Mouse (Mus musculus): ENCODE data around the gene Wnt9b. TPM values are rescaled to one million over a fixed set of nuclear protein-coding genes. Genes with fewer than 3 reads are reported as not detected.

Gene Wnt9b
- polyA plus RNA-seq, 1 experiment from 2014 or later, result 0.95 TPM

DNA sequence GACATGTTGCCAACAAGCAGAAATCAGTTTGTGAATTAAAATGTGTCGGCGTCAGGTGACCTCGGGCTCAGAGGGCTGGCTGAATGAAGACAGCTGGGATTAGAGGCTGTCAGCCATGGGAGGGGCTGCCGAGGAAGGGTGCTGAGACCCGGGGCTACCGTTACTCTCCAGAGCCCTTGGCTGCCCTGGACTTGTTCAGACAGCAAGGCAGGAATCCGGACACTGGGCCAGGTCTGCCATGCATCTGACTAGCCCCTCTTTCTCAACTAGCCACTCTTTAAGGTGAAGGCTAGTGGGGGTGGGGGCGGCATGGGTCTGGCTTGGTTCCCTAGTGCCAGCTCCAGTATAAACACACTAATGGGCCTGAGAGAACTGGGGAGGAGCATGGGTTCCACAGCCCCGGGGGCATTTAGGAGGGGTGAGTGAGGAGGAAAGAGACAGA, 27.6 kb downstream of the Wnt9b start:
- H3K9me3 ChIP-seq (ENCODE audit: control insufficient read depth, low read length), result no peaks in the 10 kb centered on the region
- no peak overlapping the region for H3K4me3 ChIP-seq (ENCODE audit: low read depth, low read length)
- no peak for ATAC-seq (ENCODE audit: insufficient read depth, low FRiP score, low TSS enrichment)
- DNase-seq (ENCODE audit: low spot score), result peak; percentile 30
- H3K4me2 ChIP-seq (ENCODE audit: low read depth), result no peak overlapping the region
- WGBS, result 29% methylated on average over 9 of the region's 9 CpGs
- H3K36me3 ChIP-seq (ENCODE audit: control insufficient read depth, insufficient read depth, low read length), result no peaks in the 10 kb centered on the region
- no peaks in the 10 kb centered on the region for H3K27me3 ChIP-seq (ENCODE audit: control insufficient read depth, insufficient read depth, low read length)
- no peak overlapping the region for H3K9ac ChIP-seq (ENCODE audit: low read length)
- no peaks in the 10 kb centered on the region for H3K4me1 ChIP-seq (ENCODE audit: control insufficient read depth, insufficient read depth, low read length)
- no peak overlapping the region for H3K27ac ChIP-seq (ENCODE audit: low read depth, low read length)

DNA sequence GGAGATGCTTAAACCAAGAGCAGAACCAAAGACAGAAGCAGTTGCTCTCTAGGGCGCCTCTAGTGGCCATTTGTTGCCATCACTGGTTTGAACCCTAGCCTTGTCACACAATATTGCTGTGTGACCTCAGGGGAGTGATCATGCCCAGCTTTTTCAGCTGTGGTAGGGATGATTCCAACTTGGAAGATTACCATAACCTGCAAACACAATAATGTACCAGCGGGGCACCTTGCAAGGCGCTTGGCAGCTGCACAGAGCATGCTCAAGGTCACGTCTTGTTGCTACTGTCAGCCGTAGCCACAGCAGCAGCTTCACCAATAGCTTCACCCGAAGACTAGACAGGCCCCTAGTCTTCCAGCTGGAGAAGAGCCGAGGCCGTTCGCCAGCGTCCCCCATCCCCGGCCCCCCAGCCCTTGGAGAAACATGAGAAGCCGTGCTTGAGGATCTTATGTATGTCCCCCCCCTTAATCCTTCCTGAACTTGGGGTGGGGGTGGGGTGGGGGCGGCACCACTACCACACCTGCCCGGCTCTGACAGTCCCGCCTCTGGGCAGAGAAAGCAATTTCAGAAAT, 28.1 kb downstream of the Wnt9b start:
- no peak for ATAC-seq (ENCODE audit: insufficient read depth, low FRiP score, low TSS enrichment)
- H3K4me3 ChIP-seq (ENCODE audit: low read depth, low read length), result no peak overlapping the region
- H3K9ac ChIP-seq (ENCODE audit: low read length), result no peak overlapping the region
- H3K27me3 ChIP-seq (ENCODE audit: control insufficient read depth, insufficient read depth, low read length), result no peaks in the 10 kb centered on the region
- H3K27ac ChIP-seq (ENCODE audit: low read depth, low read length), result no peak overlapping the region
- H3K4me1 ChIP-seq (ENCODE audit: control insufficient read depth, insufficient read depth, low read length), result no peaks in the 10 kb centered on the region
- no peak overlapping the region for H3K4me2 ChIP-seq (ENCODE audit: low read depth)
- 43% methylated on average over 15 of the region's 15 CpGs for WGBS
- no peaks in the 10 kb centered on the region for H3K9me3 ChIP-seq (ENCODE audit: control insufficient read depth, low read length)
- DNase-seq (ENCODE audit: low spot score), result peak; percentile 50
- H3K36me3 ChIP-seq (ENCODE audit: control insufficient read depth, insufficient read depth, low read length), result no peaks in the 10 kb centered on the region

DNA sequence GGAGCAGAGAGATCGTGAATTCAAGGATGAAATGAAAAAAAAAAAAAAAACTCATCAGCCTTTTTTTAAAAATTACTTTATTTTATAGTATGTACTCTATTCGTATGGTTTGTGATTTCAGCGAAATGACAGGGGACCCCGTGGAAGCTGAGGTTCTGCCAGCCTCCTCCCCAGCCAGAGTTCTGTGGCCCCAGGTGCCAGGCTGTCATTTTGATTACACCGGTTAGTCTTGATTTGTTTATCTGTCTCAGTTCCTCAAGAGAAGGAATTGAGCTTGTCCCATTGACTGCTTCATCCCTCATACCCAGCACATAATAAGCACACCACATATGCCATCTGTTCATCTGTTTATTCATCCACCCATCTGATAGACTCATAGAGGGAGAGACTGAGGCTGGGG, 30.2 kb downstream of the Wnt9b start:
- Histone ChIP-seq H3K4me1 (ENCODE audit: control insufficient read depth, insufficient read depth, low read length) (no peaks in the 10 kb centered on the region), H3K4me2 (ENCODE audit: low read depth) (no peak overlapping the region), H3K9ac (ENCODE audit: low read length) (no peak overlapping the region), H3K27me3 (ENCODE audit: control insufficient read depth, insufficient read depth, low read length) (no peaks in the 10 kb centered on the region), H3K4me3 (ENCODE audit: low read depth, low read length) (no peak overlapping the region), H3K9me3 (ENCODE audit: control insufficient read depth, low read length) (no peaks in the 10 kb centered on the region), H3K36me3 (ENCODE audit: control insufficient read depth, insufficient read depth, low read length) (no peaks in the 10 kb centered on the region), H3K27ac (ENCODE audit: low read depth, low read length) (no peak overlapping the region)
- ATAC-seq (ENCODE audit: insufficient read depth, low FRiP score, low TSS enrichment) (no peak), DNase-seq (ENCODE audit: low spot score) (no peak)
- WGBS, result 86% methylated on average over 5 of the region's 5 CpGs

- Histone ChIP-seq H3K9me3 (ENCODE audit: control insufficient read depth, low read length) (no peaks in the 10 kb centered on the region), H3K27me3 (ENCODE audit: control insufficient read depth, insufficient read depth, low read length) (no peaks in the 10 kb centered on the region), H3K4me1 (ENCODE audit: control insufficient read depth, insufficient read depth, low read length) (no peaks in the 10 kb centered on the region), H3K4me3 (ENCODE audit: low read depth, low read length) (no peak overlapping the region), H3K9ac (ENCODE audit: low read length) (no peak overlapping the region), H3K27ac (ENCODE audit: low read depth, low read length) (no peak overlapping the region), H3K4me2 (ENCODE audit: low read depth) (no peak overlapping the region), H3K36me3 (ENCODE audit: control insufficient read depth, insufficient read depth, low read length) (no peaks in the 10 kb centered on the region)
- DNase-seq (ENCODE audit: low spot score) (no peak), ATAC-seq (ENCODE audit: insufficient read depth, low FRiP score, low TSS enrichment) (no peak)
- 68% methylated on average over 9 of the region's 9 CpGs for WGBS
Measured at GRCm38 (mm10) chr11:103716971-103717370, 32.6 kb downstream of the Wnt9b start.

DNA sequence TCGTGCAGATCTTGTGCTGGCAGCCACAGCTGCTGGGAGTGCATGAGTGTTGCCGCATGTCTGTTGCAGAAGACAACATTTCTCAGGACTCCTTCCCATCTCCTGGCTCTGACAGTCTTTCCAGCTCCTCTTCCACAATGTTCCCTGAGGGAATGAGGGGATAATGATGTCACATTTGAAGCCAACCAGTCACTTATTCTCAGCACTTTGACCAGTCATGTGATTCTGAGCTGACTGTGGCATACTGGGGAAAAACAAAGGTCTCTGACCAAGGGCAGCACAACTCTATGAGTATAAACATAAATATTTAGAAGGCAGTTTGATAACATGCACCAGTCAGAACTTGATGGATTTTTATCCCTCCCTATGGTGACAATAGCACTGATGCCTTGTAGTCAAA, 35.5 kb downstream of the Wnt9b start:
- no peak overlapping the region for H3K9ac ChIP-seq (ENCODE audit: low read length)
- H3K36me3 ChIP-seq (ENCODE audit: control insufficient read depth, insufficient read depth, low read length), result no peaks in the 10 kb centered on the region
- H3K27me3 ChIP-seq (ENCODE audit: control insufficient read depth, insufficient read depth, low read length), result no peaks in the 10 kb centered on the region
- no peak overlapping the region for H3K4me2 ChIP-seq (ENCODE audit: low read depth)
- WGBS, result 86% methylated on average over 2 of the region's 2 CpGs
- H3K27ac ChIP-seq (ENCODE audit: low read depth, low read length), result no peak overlapping the region
- H3K4me1 ChIP-seq (ENCODE audit: control insufficient read depth, insufficient read depth, low read length), result no peaks in the 10 kb centered on the region
- no peak overlapping the region for H3K4me3 ChIP-seq (ENCODE audit: low read depth, low read length)
- ATAC-seq (ENCODE audit: insufficient read depth, low FRiP score, low TSS enrichment), result no peak
- H3K9me3 ChIP-seq (ENCODE audit: control insufficient read depth, low read length), result no peaks in the 10 kb centered on the region
- no peak for DNase-seq (ENCODE audit: low spot score)

- H3K4me1 ChIP-seq (ENCODE audit: control insufficient read depth, insufficient read depth, low read length), result no peaks in the 10 kb centered on the region
- no peak overlapping the region for H3K4me2 ChIP-seq (ENCODE audit: low read depth)
- no peak overlapping the region for H3K4me3 ChIP-seq (ENCODE audit: low read depth, low read length)
- 46% methylated on average over 28 of the region's 28 CpGs for WGBS
- H3K9me3 ChIP-seq (ENCODE audit: control insufficient read depth, low read length), result no peaks in the 10 kb centered on the region
- no peaks in the 10 kb centered on the region for H3K36me3 ChIP-seq (ENCODE audit: control insufficient read depth, insufficient read depth, low read length)
- ATAC-seq (ENCODE audit: insufficient read depth, low FRiP score, low TSS enrichment) (no peak), DNase-seq (ENCODE audit: low spot score) (no peak)
- no peak overlapping the region for H3K9ac ChIP-seq (ENCODE audit: low read length)
- H3K27me3 ChIP-seq (ENCODE audit: control insufficient read depth, insufficient read depth, low read length), result no peaks in the 10 kb centered on the region
- H3K27ac ChIP-seq (ENCODE audit: low read depth, low read length), result no peak overlapping the region
Measured at GRCm38 (mm10) chr11:103711851-103712587, 37.6 kb downstream of the Wnt9b start.

GRCm38 (mm10) chr11:103709982-103710381, 39.6 kb downstream of the Wnt9b start:
- Histone ChIP-seq H3K4me1 (ENCODE audit: control insufficient read depth, insufficient read depth, low read length) (no peaks in the 10 kb centered on the region), H3K27me3 (ENCODE audit: control insufficient read depth, insufficient read depth, low read length) (no peaks in the 10 kb centered on the region), H3K4me2 (ENCODE audit: low read depth) (no peak overlapping the region), H3K9me3 (ENCODE audit: control insufficient read depth, low read length) (no peaks in the 10 kb centered on the region), H3K4me3 (ENCODE audit: low read depth, low read length) (no peak overlapping the region), H3K36me3 (ENCODE audit: control insufficient read depth, insufficient read depth, low read length) (no peaks in the 10 kb centered on the region), H3K27ac (ENCODE audit: low read depth, low read length) (no peak overlapping the region), H3K9ac (ENCODE audit: low read length) (no peak overlapping the region)
- ATAC-seq (ENCODE audit: insufficient read depth, low FRiP score, low TSS enrichment) (no peak), DNase-seq (ENCODE audit: low spot score) (no peak)
- 87% methylated on average over 1 of the region's 1 CpGs for WGBS

DNA sequence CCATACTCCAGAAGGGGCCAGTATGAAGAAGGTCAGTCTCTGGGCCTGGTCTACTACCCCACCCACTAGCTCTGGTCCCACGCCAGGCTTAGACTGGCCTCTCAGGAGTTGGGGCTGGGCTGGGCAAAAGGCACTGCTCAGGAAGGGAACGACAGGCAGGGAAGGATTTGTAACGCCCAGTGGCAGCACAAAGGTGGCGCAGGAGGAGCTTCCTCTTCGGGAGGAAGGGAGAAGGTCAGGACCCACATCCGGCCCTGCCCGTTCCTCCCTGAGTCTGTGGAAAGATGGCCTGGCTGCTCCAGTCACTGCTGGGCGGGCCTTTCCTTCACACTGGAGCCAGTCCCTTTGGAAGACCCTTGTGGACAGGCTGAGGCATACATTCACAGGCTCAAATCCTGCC, 42.6 kb downstream of the Wnt9b start:
- no peaks in the 10 kb centered on the region for H3K36me3 ChIP-seq (ENCODE audit: control insufficient read depth, insufficient read depth, low read length)
- no peak overlapping the region for H3K27ac ChIP-seq (ENCODE audit: low read depth, low read length)
- no peak for ATAC-seq (ENCODE audit: insufficient read depth, low FRiP score, low TSS enrichment)
- no peak overlapping the region for H3K4me3 ChIP-seq (ENCODE audit: low read depth, low read length)
- no peaks in the 10 kb centered on the region for H3K4me1 ChIP-seq (ENCODE audit: control insufficient read depth, insufficient read depth, low read length)
- H3K27me3 ChIP-seq (ENCODE audit: control insufficient read depth, insufficient read depth, low read length), result no peaks in the 10 kb centered on the region
- no peaks in the 10 kb centered on the region for H3K9me3 ChIP-seq (ENCODE audit: control insufficient read depth, low read length)
- 57% methylated on average over 8 of the region's 8 CpGs for WGBS
- no peak overlapping the region for H3K4me2 ChIP-seq (ENCODE audit: low read depth)
- DNase-seq (ENCODE audit: low spot score), result no peak
- H3K9ac ChIP-seq (ENCODE audit: low read length), result no peak overlapping the region

- Histone ChIP-seq H3K27me3 (ENCODE audit: control insufficient read depth, insufficient read depth, low read length) (no peaks in the 10 kb centered on the region), H3K4me2 (ENCODE audit: low read depth) (peak overlapping the region; percentile 52), H3K27ac (ENCODE audit: low read depth, low read length) (no peak overlapping the region), H3K9ac (ENCODE audit: low read length) (peak overlapping the region; percentile 84), H3K4me1 (ENCODE audit: control insufficient read depth, insufficient read depth, low read length) (peaks cover 3% of the 10 kb centered on the region; the same call in 1 of the 2 replicates), H3K36me3 (ENCODE audit: control insufficient read depth, insufficient read depth, low read length) (no peaks in the 10 kb centered on the region), H3K9me3 (ENCODE audit: control insufficient read depth, low read length) (no peaks in the 10 kb centered on the region), H3K4me3 (ENCODE audit: low read depth, low read length) (peak overlapping the region; percentile 67)
- no peak for DNase-seq (ENCODE audit: low spot score)
- 0 out of 2 replicates have a peak, but pooled peaks have one; percentile 5 for ATAC-seq (ENCODE audit: insufficient read depth, low FRiP score, low TSS enrichment)
- WGBS, result 86% methylated on average over 2 of the region's 2 CpGs
Measured at GRCm38 (mm10) chr11:103698226-103698625, 51.4 kb downstream of the Wnt9b start.
